Mouse (Mus musculus) cerebellum, adult 2 months (tissue): ENCODE results near the gene Csdc2.

Source experiments
- CTCF ChIP-seq: fragments of 200-500 bp; IDR thresholded peaks from 2 replicates; pipeline ENCODE4 v1.5.1; 2011; ENCODE audit warnings: low read depth, mild to moderate bottlenecking, control low read depth, low read length, moderate library complexity, borderline replicate concordance; ENCODE audit not compliant: insufficient read depth
- POLR2A ChIP-seq: fragments of 200-500 bp; IDR thresholded peaks from 2 replicates; pipeline ENCODE4 v1.6.1; 2011; ENCODE audit warnings: low read length, control low read depth, borderline replicate concordance; ENCODE audit not compliant: insufficient read depth

- TF ChIP-seq POLR2A (no peak), CTCF (peak; percentile 87)
These were observed 1.7 kb downstream of the Csdc2 start for GRCm38 (mm10) chr15:81938246-81938645.
